Mouse (Mus musculus) midbrain, embryonic 15.5 days (tissue): ENCODE results near the gene Bcl2l15. TPM values are rescaled to one million over a fixed set of nuclear protein-coding genes. Genes with fewer than 3 reads are reported as not detected.
"Not testable (repeated sequence)": the region's sequence is repeated elsewhere in the genome, so short reads cannot be mapped to it uniquely, and the experiment has no call there.

ENCODE experiments used
- ATAC-seq: fragments of 200-750 bp; cut with Nextera tagmentation; replicated peaks from 2 replicates; pipeline ENCODE4 v1.8.0; 2017; ENCODE audit warnings: moderate TSS enrichment
- H3K27ac ChIP-seq: fragments of 300-500 bp; sonication (generic); 2 replicates; pipeline ENCODE4 v1.5.1; 2015; ENCODE audit warnings: mild to moderate bottlenecking, inconsistent platforms
- H3K27me3 ChIP-seq: fragments of 300-500 bp; sonication (generic); replicated peaks from 2 replicates; pipeline ENCODE4 v1.6.1; 2015; ENCODE audit warnings: inconsistent platforms
- H3K36me3 ChIP-seq: fragments of 300-500 bp; sonication (generic); replicated peaks from 2 replicates; pipeline ENCODE4 v1.6.1; 2015; ENCODE audit warnings: inconsistent platforms
- H3K4me1 ChIP-seq: fragments of 300-500 bp; sonication (generic); 2 replicates; pipeline ENCODE4 v1.6.1; 2015; ENCODE audit warnings: inconsistent platforms
- H3K4me2 ChIP-seq: fragments of 300-500 bp; sonication (generic); 2 replicates; pipeline ENCODE4 v1.6.1; 2015; ENCODE audit warnings: inconsistent platforms, mild to moderate bottlenecking, moderate library complexity
- H3K4me3 ChIP-seq: fragments of 300-500 bp; sonication (generic); 2 replicates; pipeline ENCODE4 v1.5.1; 2015; ENCODE audit warnings: mild to moderate bottlenecking, inconsistent platforms
- H3K9ac ChIP-seq: fragments of 300-500 bp; sonication (generic); 2 replicates; pipeline ENCODE4 v1.6.1; 2015; ENCODE audit warnings: mild to moderate bottlenecking, inconsistent platforms
- H3K9me3 ChIP-seq: fragments of 300-500 bp; sonication (generic); 2 replicates; pipeline ENCODE4 v1.6.1; 2016; ENCODE audit warnings: inconsistent platforms
- WGBS: fragments of 180-500 bp; shearing (Covaris S2); methylation state at CpG from one replicate; pipeline ENCODE4 v1.1.7; 2015; ENCODE audit warnings: mixed read lengths; 5-methylcytosine and 5-hydroxymethylcytosine counted together
- polyA plus RNA-seq: library from polyadenylated mRNA; unstranded; fragments of >200 nt; fragmentation: Nextera tagmentation; extraction: Ambion mirVana; gene quantifications from 2 replicates; pipeline ENCODE4 v1.2.1, GENCODE M21; 2015

Gene Bcl2l15
- polyA plus RNA-seq, 1 experiment from 2014 or later = 0.18 TPM

GRCm38 (mm10) chr3:103835951-103836310 lies 3.5 kb downstream of the Bcl2l15 start:
- Histone ChIP-seq H3K27me3 (no peaks in the 10 kb centered on the region), H3K4me1 (no peaks in the 10 kb centered on the region), H3K9ac (no peak overlapping the region), H3K4me3 (no peak overlapping the region), H3K36me3 (no peaks in the 10 kb centered on the region), H3K27ac (no peak overlapping the region), H3K4me2 (no peak overlapping the region), H3K9me3 (no peaks in the 10 kb centered on the region)
- no peak for ATAC-seq
- WGBS = 82% methylated on average over 10 of the region's 10 CpGs

DNA sequence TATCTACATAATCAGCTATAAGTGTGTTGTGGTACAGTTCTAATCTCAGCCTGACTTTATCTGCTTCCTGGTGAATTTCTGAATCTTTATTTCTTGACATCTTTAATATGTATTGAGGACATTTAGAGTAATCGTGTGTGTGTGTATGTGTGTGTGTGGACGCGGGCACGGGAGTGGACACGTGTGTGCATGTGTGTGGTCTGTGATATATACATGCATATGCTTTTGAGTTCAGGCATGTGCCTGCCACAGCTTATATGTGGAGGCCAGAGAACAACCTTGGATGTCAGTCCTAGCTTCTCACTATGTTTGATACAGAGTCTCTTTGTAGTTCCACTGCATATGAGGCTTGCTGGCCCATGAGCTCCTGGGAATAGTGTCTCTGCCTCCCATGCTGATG lies 4.1 kb downstream of the Bcl2l15 start:
- 98% methylated on average over 5 of the region's 5 CpGs for WGBS
- no peaks in the 10 kb centered on the region for H3K4me1 ChIP-seq
- ATAC-seq = no peak

DNA sequence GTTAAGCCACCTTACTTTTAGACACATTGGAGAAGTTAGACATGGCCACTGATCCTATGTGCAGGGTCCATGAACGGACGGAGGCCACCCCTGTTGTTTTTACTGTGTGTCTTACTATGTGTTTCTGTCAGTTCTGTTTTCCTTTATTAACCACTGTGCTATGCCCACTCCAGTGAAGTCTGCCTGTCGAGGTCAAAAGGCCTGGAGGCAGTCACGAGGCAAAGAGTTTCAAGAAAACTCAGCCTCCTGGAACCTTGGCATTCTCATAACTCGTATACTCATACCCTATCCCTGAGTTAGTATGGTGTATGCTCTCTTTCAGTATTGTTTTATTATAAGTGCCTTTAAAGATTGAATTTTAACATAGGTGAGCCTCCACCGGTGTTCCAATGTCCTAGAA lies 7.3 kb downstream of the Bcl2l15 start:
- no peak overlapping the region for H3K27ac ChIP-seq
- WGBS = 96% methylated on average over 6 of the region's 6 CpGs
- ATAC-seq = no peak
- H3K9ac ChIP-seq = no peak overlapping the region
- no peaks in the 10 kb centered on the region for H3K36me3 ChIP-seq
- H3K27me3 ChIP-seq = no peaks in the 10 kb centered on the region
- H3K9me3 ChIP-seq = no peaks in the 10 kb centered on the region
- no peaks in the 10 kb centered on the region for H3K4me1 ChIP-seq
- H3K4me2 ChIP-seq = no peak overlapping the region
- H3K4me3 ChIP-seq = no peak overlapping the region

More for the DNA sequence above, 4.1 kb downstream of the Bcl2l15 start:
- no peaks in the 10 kb centered on the region for H3K27me3 ChIP-seq
- no peak overlapping the region for H3K27ac ChIP-seq
- H3K4me2 ChIP-seq = no peak overlapping the region
- H3K36me3 ChIP-seq = no peaks in the 10 kb centered on the region
- no peak overlapping the region for H3K4me3 ChIP-seq
- no peaks in the 10 kb centered on the region for H3K9me3 ChIP-seq
- no peak overlapping the region for H3K9ac ChIP-seq

GRCm38 (mm10) chr3:103840195-103840594 lies 7.8 kb downstream of the Bcl2l15 start:
- H3K4me2 ChIP-seq, H3K4me1 ChIP-seq, H3K27ac ChIP-seq, H3K36me3 ChIP-seq, H3K27me3 ChIP-seq, H3K4me3 ChIP-seq, H3K9me3 ChIP-seq, ATAC-seq, H3K9ac ChIP-seq: not testable (repeated sequence)
- WGBS = 73% methylated on average over 3 of the region's 3 CpGs

GRCm38 (mm10) chr3:103840946-103841345 lies 8.5 kb downstream of the Bcl2l15 start:
- H3K4me3 ChIP-seq, ATAC-seq, H3K9me3 ChIP-seq, H3K4me2 ChIP-seq, H3K27ac ChIP-seq, H3K27me3 ChIP-seq, H3K9ac ChIP-seq, H3K36me3 ChIP-seq, H3K4me1 ChIP-seq: not testable (repeated sequence)
- 92% methylated on average over 7 of the region's 7 CpGs for WGBS

- WGBS = 84% methylated on average over 9 of the region's 9 CpGs
Measured at GRCm38 (mm10) chr3:103850644-103851363, 18.4 kb downstream of the Bcl2l15 start.

DNA sequence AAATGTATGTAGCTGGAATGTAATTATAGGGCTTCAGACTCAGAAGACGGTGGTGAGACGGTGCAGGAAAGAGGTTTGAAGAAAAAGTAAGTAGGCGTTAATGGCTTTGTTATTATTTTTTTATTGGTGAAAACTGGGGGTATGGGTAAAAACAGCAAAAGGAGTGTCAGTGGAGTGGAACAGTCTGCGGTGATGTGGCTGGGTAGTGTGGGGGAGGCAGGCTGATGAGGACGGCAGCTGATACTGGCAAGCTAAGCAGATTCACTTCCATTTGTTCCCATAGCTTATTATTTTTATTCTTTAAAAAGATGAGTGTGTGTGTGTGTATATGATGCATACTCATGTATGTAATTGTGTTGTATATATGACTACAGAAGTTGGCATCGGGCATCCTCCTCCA lies 19.1 kb downstream of the Bcl2l15 start:
- H3K36me3 ChIP-seq = no peaks in the 10 kb centered on the region
- H3K27me3 ChIP-seq = no peaks in the 10 kb centered on the region
- no peaks in the 10 kb centered on the region for H3K9me3 ChIP-seq
- H3K4me3 ChIP-seq = no peak overlapping the region
- ATAC-seq = no peak
- no peak overlapping the region for H3K9ac ChIP-seq
- H3K4me1 ChIP-seq = no peaks in the 10 kb centered on the region
- H3K4me2 ChIP-seq = no peak overlapping the region
- 89% methylated on average over 6 of the region's 6 CpGs for WGBS
- H3K27ac ChIP-seq = no peak overlapping the region

More at GRCm38 (mm10) chr3:103850644-103851363, 18.4 kb downstream of the Bcl2l15 start:
- no peaks in the 10 kb centered on the region for H3K27me3 ChIP-seq
- H3K4me3 ChIP-seq = no peak overlapping the region
- no peak for ATAC-seq
- no peaks in the 10 kb centered on the region for H3K36me3 ChIP-seq
- H3K9me3 ChIP-seq = no peaks in the 10 kb centered on the region
- no peaks in the 10 kb centered on the region for H3K4me1 ChIP-seq
- H3K27ac ChIP-seq = no peak overlapping the region
- H3K4me2 ChIP-seq = no peak overlapping the region
- H3K9ac ChIP-seq = no peak overlapping the region

GRCm38 (mm10) chr3:103851882-103852281 lies 19.5 kb downstream of the Bcl2l15 start:
- Histone ChIP-seq H3K36me3 (no peaks in the 10 kb centered on the region), H3K9me3 (no peaks in the 10 kb centered on the region), H3K27ac (no peak overlapping the region), H3K9ac (no peak overlapping the region), H3K4me3 (no peak overlapping the region), H3K4me1 (no peaks in the 10 kb centered on the region), H3K4me2 (no peak overlapping the region), H3K27me3 (no peaks in the 10 kb centered on the region)
- no peak for ATAC-seq
- WGBS = 88% methylated on average over 8 of the region's 8 CpGs

DNA sequence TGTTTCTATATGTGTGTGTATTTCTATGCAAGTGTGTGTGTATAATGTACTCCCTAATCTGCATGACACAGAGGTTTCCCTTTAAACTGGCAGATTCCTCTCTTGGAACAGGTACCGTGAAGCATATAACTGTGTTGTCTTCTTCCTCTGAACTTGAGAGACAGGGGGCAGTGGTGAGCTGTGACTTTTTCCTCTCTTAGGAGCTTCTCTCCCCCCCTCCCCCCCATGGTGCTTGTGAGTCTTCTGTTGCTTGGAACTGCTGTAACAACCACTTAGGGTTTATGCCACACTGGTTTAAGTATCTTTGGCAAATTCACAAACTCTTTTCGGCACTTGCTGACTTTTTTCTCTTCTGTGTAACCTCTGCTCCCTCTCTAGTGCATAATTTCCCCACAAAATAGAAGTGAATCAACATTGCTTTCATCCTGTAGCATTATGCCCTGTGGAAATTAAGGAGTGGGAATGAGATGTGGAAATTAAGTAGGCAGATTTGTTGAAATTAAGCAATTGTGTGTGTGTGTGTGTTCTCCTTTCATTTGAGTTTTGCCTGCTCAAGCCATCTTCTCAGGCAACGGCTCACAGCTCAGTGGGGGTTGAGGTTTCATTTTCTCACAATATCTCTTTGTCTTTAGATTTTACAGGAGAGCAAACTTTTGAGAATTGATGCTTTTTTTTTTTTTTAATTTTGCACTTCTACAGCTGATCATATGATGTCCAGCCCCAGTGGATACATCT lies 20.3 kb downstream of the Bcl2l15 start:
- WGBS = 61% methylated on average over 3 of the region's 3 CpGs
- no peak for ATAC-seq

GRCm38 (mm10) chr3:103853804-103854203 lies 21.4 kb downstream of the Bcl2l15 start:
- H3K27ac ChIP-seq = no peak overlapping the region
- no peak for ATAC-seq
- no peaks in the 10 kb centered on the region for H3K9me3 ChIP-seq
- H3K27me3 ChIP-seq = no peaks in the 10 kb centered on the region
- no peak overlapping the region for H3K4me2 ChIP-seq
- no peak overlapping the region for H3K4me3 ChIP-seq
- no peaks in the 10 kb centered on the region for H3K36me3 ChIP-seq
- WGBS = 60% methylated on average over 8 of the region's 8 CpGs
- no peaks in the 10 kb centered on the region for H3K4me1 ChIP-seq
- H3K9ac ChIP-seq = no peak overlapping the region

More for the DNA sequence above, 20.3 kb downstream of the Bcl2l15 start:
- Histone ChIP-seq H3K4me3 (no peak overlapping the region), H3K36me3 (no peaks in the 10 kb centered on the region), H3K4me2 (no peak overlapping the region), H3K27me3 (no peaks in the 10 kb centered on the region), H3K27ac (no peak overlapping the region), H3K4me1 (no peaks in the 10 kb centered on the region), H3K9me3 (no peaks in the 10 kb centered on the region), H3K9ac (no peak overlapping the region)

- WGBS = 93% methylated on average over 7 of the region's 7 CpGs
- H3K4me3 ChIP-seq = no peak overlapping the region
- no peak overlapping the region for H3K4me2 ChIP-seq
- H3K9ac ChIP-seq = no peak overlapping the region
- H3K4me1 ChIP-seq = no peaks in the 10 kb centered on the region
- H3K36me3 ChIP-seq = no peaks in the 10 kb centered on the region
- H3K27ac ChIP-seq = no peak overlapping the region
- H3K9me3 ChIP-seq = no peaks in the 10 kb centered on the region
- no peaks in the 10 kb centered on the region for H3K27me3 ChIP-seq
- no peak for ATAC-seq
Measured at GRCm38 (mm10) chr3:103857036-103857805, 24.8 kb downstream of the Bcl2l15 start.

GRCm38 (mm10) chr3:103857977-103858563 lies 25.7 kb downstream of the Bcl2l15 start:
- no peak overlapping the region for H3K4me3 ChIP-seq
- no peaks in the 10 kb centered on the region for H3K9me3 ChIP-seq
- no peaks in the 10 kb centered on the region for H3K36me3 ChIP-seq
- H3K4me1 ChIP-seq = no peaks in the 10 kb centered on the region
- no peaks in the 10 kb centered on the region for H3K27me3 ChIP-seq
- no peak overlapping the region for H3K4me2 ChIP-seq
- no peak overlapping the region for H3K9ac ChIP-seq
- no peak overlapping the region for H3K27ac ChIP-seq
- ATAC-seq = no peak
- WGBS = 87% methylated on average over 6 of the region's 6 CpGs
